Mouse (Mus musculus) spleen, adult 2 months (tissue): Measurements from ENCODE around the gene Gng4.

ENCODE experiments used
- CTCF ChIP-seq: fragments of 200-500 bp; IDR thresholded peaks from 2 replicates; pipeline ENCODE4 v1.5.1; 2011; ENCODE audit warnings: mild to moderate bottlenecking, inconsistent platforms; ENCODE audit not compliant: insufficient read depth, insufficient read length, insufficient replicate concordance; ENCODE audit errors: extremely low read depth
- POLR2A ChIP-seq: fragments of 200-500 bp; IDR thresholded peaks from 2 replicates; pipeline ENCODE4 v1.6.1; 2011; ENCODE audit warnings: low read depth, low read length, inconsistent platforms

- TF ChIP-seq CTCF (no peak), POLR2A (no peak)
Observed at GRCm38 (mm10) chr13:13739232-13739631, 44.6 kb upstream of the Gng4 start.
